Mouse (Mus musculus) 416B (cell line): ENCODE data around the gene Mlst8.
"Not testable (repeated sequence)": the region's sequence is repeated elsewhere in the genome, so short reads cannot be mapped to it uniquely, and the experiment has no call there.

Experiments used
- DNase-seq: peaks from one replicate; pipeline ENCODE4 v3.0.0; 2011; ENCODE audit warnings: low read depth

Gene Mlst8

DNA sequence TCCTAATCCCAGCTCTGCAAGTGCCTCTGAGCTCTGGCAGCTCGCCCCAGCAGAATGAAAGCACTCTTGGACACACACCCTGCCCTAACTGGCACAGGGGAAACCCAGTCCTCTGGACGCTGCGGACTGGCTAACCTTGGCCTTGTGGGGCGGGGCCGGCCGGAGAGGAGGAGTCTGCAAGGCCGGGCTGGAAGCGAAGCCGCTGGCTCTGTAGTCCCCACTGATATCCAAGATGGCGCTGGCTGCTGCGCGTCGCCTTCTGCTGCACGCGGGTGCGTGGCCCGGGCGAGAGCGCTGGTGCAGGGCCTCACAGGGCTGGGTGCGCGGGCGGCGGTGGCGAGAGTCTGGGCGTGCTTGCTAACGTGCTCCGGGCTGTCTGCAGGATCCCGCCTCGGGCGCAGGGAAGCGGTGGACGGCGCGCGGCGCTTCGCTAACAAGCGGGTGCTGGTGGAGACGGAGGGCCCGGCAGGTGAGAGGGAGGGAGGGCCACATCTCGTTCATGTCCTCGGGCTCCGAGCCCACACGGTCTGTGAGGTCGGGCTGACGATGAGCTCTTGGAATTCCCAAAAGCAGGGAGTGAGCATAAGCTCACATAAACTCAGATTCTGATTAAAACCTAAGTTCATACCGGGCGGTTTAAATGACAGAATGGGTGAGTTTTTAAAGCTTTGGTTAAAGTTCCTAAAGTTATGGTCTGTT is 52.3 kb downstream of the Mlst8 start, which contains the start of gene Eci1:
Eci1 (plus strand) TSS at position 171 of the 699 bp plus-strand sequence.
- DNase-seq: peak; percentile 96

DNA sequence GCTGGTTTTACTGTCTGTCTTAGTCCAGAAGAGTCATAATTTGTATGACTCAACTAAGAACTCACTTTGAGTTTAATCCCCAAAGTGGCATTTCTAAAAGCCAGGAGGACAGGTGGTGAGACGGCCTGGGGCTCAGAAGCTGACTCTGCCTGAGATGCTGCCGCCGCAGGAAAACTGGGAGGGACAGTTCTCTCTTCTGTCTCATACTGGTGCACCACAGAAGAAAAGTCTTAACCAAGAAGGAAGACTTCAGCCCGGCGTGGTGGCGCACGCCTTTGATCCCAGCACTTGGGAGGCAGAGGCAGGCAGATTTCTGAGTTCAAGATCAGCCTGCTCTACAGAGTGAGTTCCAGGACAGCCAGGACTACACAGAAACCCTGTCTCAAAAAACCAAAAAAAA is 53.0 kb downstream of the Mlst8 start:
- no peak for DNase-seq

DNA sequence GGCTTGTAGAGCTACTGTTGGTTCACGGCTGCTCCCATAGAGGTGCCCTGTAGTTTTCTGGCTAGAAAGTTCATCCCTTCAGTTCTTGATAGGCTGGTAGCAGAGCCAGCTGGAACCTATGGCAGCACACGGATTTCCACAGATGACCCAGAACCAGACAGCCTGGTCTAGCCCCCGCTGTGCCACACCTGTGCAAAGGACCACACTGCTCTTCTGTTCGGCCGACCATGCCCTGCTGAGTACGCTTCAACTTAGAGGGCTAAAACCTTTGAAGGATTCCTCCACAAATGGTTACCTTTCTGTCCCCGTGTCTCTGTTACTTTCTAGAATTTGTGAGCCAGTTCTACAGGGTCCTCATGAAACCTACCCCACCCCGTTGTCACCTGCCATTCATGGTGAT is 53.6 kb downstream of the Mlst8 start:
- DNase-seq: not testable (repeated sequence)

DNA sequence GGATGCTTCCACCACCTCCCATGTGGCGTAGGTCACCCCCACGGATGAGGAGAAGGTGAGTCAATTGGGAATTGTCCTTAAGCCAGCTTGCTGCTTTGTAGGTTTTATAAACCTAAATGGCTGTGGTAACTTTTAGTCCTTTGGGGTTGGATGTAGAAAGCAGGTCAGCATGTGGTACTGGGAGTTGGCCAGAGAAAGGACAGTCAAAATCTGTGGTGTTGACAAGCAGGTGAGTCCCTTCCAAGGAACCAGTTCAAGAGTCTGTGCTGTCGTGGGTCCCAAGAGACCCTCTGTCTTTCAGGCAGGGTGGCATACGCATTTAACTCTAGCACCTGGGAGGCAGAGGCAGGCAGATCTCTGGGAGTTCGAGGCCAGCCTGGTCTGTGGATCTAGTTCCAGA is 54.4 kb downstream of the Mlst8 start:
- DNase-seq: no peak
